Comparison of ENCODE assay signal across 17 mouse cellular contexts in the genomic region with DNA sequence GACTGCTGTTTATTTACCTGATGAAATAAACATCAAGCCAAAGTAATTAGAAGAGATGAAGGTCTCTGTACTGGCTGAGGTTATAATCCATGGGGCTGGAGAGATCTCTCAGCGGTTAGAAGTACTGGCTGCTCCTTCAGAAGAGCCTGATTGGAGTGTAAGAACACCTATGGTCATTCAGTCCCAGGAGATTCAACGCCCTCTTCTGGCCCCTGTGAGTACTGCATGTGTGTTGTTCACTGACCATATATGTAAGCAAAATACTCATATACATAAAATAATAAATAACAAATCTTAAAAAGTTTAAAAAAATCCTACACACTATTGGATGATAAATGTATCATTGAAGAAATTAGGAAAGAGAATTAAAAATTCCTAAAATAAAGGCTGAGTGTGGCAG. TPM values are rescaled to one million over a fixed set of nuclear protein-coding genes. Genes with fewer than 3 reads are reported as not detected.
DNase-seq lines count a peak whose midpoint lies in the region; ATAC-seq and TF ChIP-seq lines count a peak whose summit lies in the region.
"Had no signal": no experiment of that assay in that cellular context is flagged by ENCODE, and none has a peak within 500 bp of the region (broad histone marks: within the 10 kb centered on the region; RNA-seq: fewer than 3 reads in every experiment).

No protein-coding gene starts in this region.

- no peak for DNase-seq in hindbrain, postnatal 0 days (ENCODE audit: low spot score)
- no peak for DNase-seq in hindbrain, embryonic 10.5 days (ENCODE audit: low spot score)
- peak; percentile 35 for DNase-seq in retina, embryonic 14.5 days (ENCODE audit: low spot score)
- DNase-seq in retina, postnatal 1 day, result no peak
- DNase-seq in NIH3T3 (ENCODE audit: low read depth), result peak; percentile 44
- DNase-seq in cerebellum, postnatal 10 days, result no peak
- DNase-seq: kidney, postnatal 14 days; left cerebral cortex, postnatal 4 days; lung, adult 18-20 months; right cerebral cortex, postnatal 25 days; thymus, postnatal 14 days had no signal

- no peak overlapping the region for H3K4me2 ChIP-seq in hindbrain, postnatal 0 days (ENCODE audit: low read depth, low read length)
- H3K4me2 ChIP-seq: embryonic facial prominence, embryonic 13.5 days had no signal

- H3K9ac ChIP-seq in hindbrain, postnatal 0 days (replicated peaks; ENCODE audit: low read length), result no peak overlapping the region
- H3K9ac ChIP-seq: embryonic facial prominence, embryonic 13.5 days had no signal

- 31% methylated on average over 2 of the region's 2 CpGs for WGBS in hindbrain, postnatal 0 days
- 38% methylated on average over 2 of the region's 2 CpGs for WGBS in hindbrain, embryonic 10.5 days

- H3K27me3 ChIP-seq in hindbrain, postnatal 0 days (ENCODE audit: insufficient read depth, low read length), result no peaks in the 10 kb centered on the region
- H3K27me3 ChIP-seq in hindbrain, embryonic 10.5 days (ENCODE audit: insufficient read depth, poor library complexity, severe bottlenecking), result no peaks in the 10 kb centered on the region
- H3K27me3 ChIP-seq: embryonic facial prominence, embryonic 13.5 days had no signal

- no peak for ATAC-seq in hindbrain, postnatal 0 days
- ATAC-seq in inflammation-experienced regulatory T-cells, adult 6 months, result no peak
- ATAC-seq: activated CD4-positive, CD25-positive, alpha-beta regulatory T cell, adult 4 months; hindbrain, embryonic 16.5 days had no signal

- H3K9me3 ChIP-seq in hindbrain, postnatal 0 days (ENCODE audit: low read length), result no peaks in the 10 kb centered on the region
- 0 out of 2 replicates have a peak, but pooled peaks cover 2% of the 10 kb centered on the region for H3K9me3 ChIP-seq in hindbrain, embryonic 10.5 days
- H3K9me3 ChIP-seq: embryonic facial prominence, embryonic 13.5 days had no signal

- peak; percentile 39 for TF ChIP-seq CTCF in hindbrain, postnatal 0 days (IDR thresholded peaks at IDR 0.05; ENCODE audit: low read depth)

- H3K27ac ChIP-seq in hindbrain, postnatal 0 days, result no peak overlapping the region
- H3K27ac ChIP-seq in hindbrain, embryonic 10.5 days, result no peak overlapping the region
- H3K27ac ChIP-seq: embryonic facial prominence, embryonic 13.5 days; forebrain, embryonic 10.5 days had no signal

- no peak overlapping the region for H3K4me3 ChIP-seq in hindbrain, postnatal 0 days (ENCODE audit: low read length)
- H3K4me3 ChIP-seq in hindbrain, embryonic 10.5 days, result no peak overlapping the region
- H3K4me3 ChIP-seq: embryonic facial prominence, embryonic 13.5 days; forebrain, embryonic 10.5 days; megakaryocyte, embryonic 14.5 days had no signal

- H3K36me3 ChIP-seq in hindbrain, postnatal 0 days (ENCODE audit: insufficient read depth, low read length), result no peaks in the 10 kb centered on the region
- no peaks in the 10 kb centered on the region for H3K36me3 ChIP-seq in hindbrain, embryonic 10.5 days
- H3K36me3 ChIP-seq: embryonic facial prominence, embryonic 13.5 days; forebrain, embryonic 10.5 days had no signal

- H3K4me1 ChIP-seq in hindbrain, postnatal 0 days (ENCODE audit: insufficient read depth, low read length), result no peaks in the 10 kb centered on the region
- H3K4me1 ChIP-seq in hindbrain, embryonic 10.5 days (replicated peaks), result no peaks in the 10 kb centered on the region
- H3K4me1 ChIP-seq: embryonic facial prominence, embryonic 13.5 days; forebrain, embryonic 10.5 days; megakaryocyte, embryonic 14.5 days had no signal

RNA-seq across cellular contexts. Expression of a gene that starts 17.3 kb away (rescaled TPM):
- 322 and 324 TPM in 2 replicates for total RNA-seq in hindbrain, postnatal 0 days (2014; rRNA removed)
- polyA plus RNA-seq in hindbrain, postnatal 0 days (2015; fragmentation: Nextera tagmentation; extraction: Ambion mirVana), result 258 and 286 TPM in 2 replicates
- polyA plus RNA-seq in hindbrain, embryonic 10.5 days (2016; fragmentation: Nextera tagmentation; extraction: Ambion mirVana), result 344 and 448 TPM in 2 replicates
- 1 to 10 TPM in 2 of 3 experiments, under 1 TPM in 1; 0.43 to 2.3 (median 2.2) TPM for polyA plus RNA-seq in inflammation-experienced regulatory T-cells, adult 6 months (2017; shearing (Covaris generic))

RNA-seq across cellular contexts. Expression of a gene that starts 20.0 kb away (rescaled TPM):
- 17.7 and 19.6 TPM in 2 replicates for total RNA-seq in hindbrain, postnatal 0 days (2014; rRNA removed)
- polyA plus RNA-seq in hindbrain, postnatal 0 days (2015; fragmentation: Nextera tagmentation; extraction: Ambion mirVana), result 77.1 and 80.3 TPM in 2 replicates
- polyA plus RNA-seq in hindbrain, embryonic 10.5 days (2016; fragmentation: Nextera tagmentation; extraction: Ambion mirVana), result 61.7 and 62.1 TPM in 2 replicates
- polyA plus RNA-seq in inflammation-experienced regulatory T-cells, adult 6 months (2017; shearing (Covaris generic)), result 10 to 100 TPM; 25.8 to 32.8 (median 28.4) TPM

RNA-seq across cellular contexts. Expression of a gene that starts 36.9 kb away (rescaled TPM):
- total RNA-seq in hindbrain, postnatal 0 days (2014; rRNA removed), result 6.3 and 30.1 TPM in 2 replicates
- polyA plus RNA-seq in hindbrain, postnatal 0 days (2015; fragmentation: Nextera tagmentation; extraction: Ambion mirVana), result 18.1 and 18.9 TPM in 2 replicates
- 9.1 and 11.8 TPM in 2 replicates for polyA plus RNA-seq in hindbrain, embryonic 10.5 days (2016; fragmentation: Nextera tagmentation; extraction: Ambion mirVana)
- 10 to 100 TPM; 19.9 to 45.5 (median 35.2) TPM for polyA plus RNA-seq in inflammation-experienced regulatory T-cells, adult 6 months (2017; shearing (Covaris generic))

Comparison
In these comparisons a context has a peak if more than half of its experiments do, and no peak if none do; other contexts are left out.
1. DNase-seq: peak in retina, embryonic 14.5 days (single experiment) and NIH3T3 (single experiment); none in hindbrain, postnatal 0 days (single experiment), hindbrain, embryonic 10.5 days (single experiment), retina, postnatal 1 day (single experiment) and cerebellum, postnatal 10 days (0 of 2).
2. RNA of a gene that starts 17.3 kb away (polyA plus RNA-seq): 344 to 448 TPM in hindbrain, embryonic 10.5 days and 258 to 286 TPM in hindbrain, postnatal 0 days; 0.43 to 2.3 TPM in inflammation-experienced regulatory T-cells, adult 6 months; every median in the first group is over 10 times any median in the second.